Mouse (Mus musculus) left cerebral cortex, postnatal 36 days (tissue): ENCODE data around the gene Iba57. TPM values are rescaled to one million over a fixed set of nuclear protein-coding genes. Genes with fewer than 3 reads are reported as not detected.

Source experiments
- DNase-seq, 2 experiments: peaks; one replicate each; pipeline ENCODE4 v3.0.0; 2021 to 2022; ENCODE audit warnings: low spot score in 2 of 2, mixed read lengths in 1 of 2
- intact Hi-C: fragments of 180-260 bp; cut with DNase I; formaldehyde crosslinking; loops from one replicate; pipeline ENCODE4 v1.15.1; 2025
- total RNA-seq, 2 experiments: library from RNA; stranded (reverse); gene quantifications; 2 replicates each; pipeline ENCODE4 v1.2.3; 2021

Iba57 gene
- total RNA-seq, 2 experiments from 2014 or later, result 6.8 to 7.8 TPM

- peak in 1 of 2 experiments; percentile 9 for DNase-seq
- intact Hi-C loops, result no loop called here
These were observed 27.6 kb downstream of the Iba57 start, which contains the start of gene Obscn for GRCm38 (mm10) chr11:59135904-59136452. TSS of gene Obscn (minus strand) at chr11:59136402.

- intact Hi-C loops, result no loop called here
- no peak for DNase-seq
These were observed 28.3 kb downstream of the Iba57 start for GRCm38 (mm10) chr11:59135051-59135820.

GRCm38 (mm10) chr11:59134373-59134997 lies 29.1 kb downstream of the Iba57 start:
- intact Hi-C loops, result no loop called here
- no peak for DNase-seq

GRCm38 (mm10) chr11:59132065-59132464 lies 31.5 kb downstream of the Iba57 start:
- intact Hi-C loops, result no loop called here
- no peak for DNase-seq

- intact Hi-C loops, result no loop called here
- DNase-seq, result no peak
These were observed 32.1 kb downstream of the Iba57 start for GRCm38 (mm10) chr11:59131348-59131919.

- no peak for DNase-seq
- intact Hi-C loops, result no loop called here
These were observed 32.8 kb downstream of the Iba57 start for GRCm38 (mm10) chr11:59130782-59131181.

- intact Hi-C loops, result no loop called here
- no peak for DNase-seq
These were observed 57.6 kb downstream of the Iba57 start for GRCm38 (mm10) chr11:59105945-59106344.

Other genes starting within 250 kb of the Iba57 start
- not detected for gene Btnl10, start 245.8 kb downstream of the Iba57 start, total RNA-seq
- 100 to 1,000 TPM; 450 to 542 TPM for gene Rnf187, start 224.8 kb downstream of the Iba57 start, total RNA-seq
- 100 to 1,000 TPM; 103 to 124 TPM for gene Hist3h2ba, start 214.8 kb downstream of the Iba57 start, total RNA-seq
- 10 to 100 TPM; 60.9 to 64.1 TPM for gene Hist3h2a, start 209.1 kb downstream of the Iba57 start, total RNA-seq
- 1 to 10 TPM; 4.8 to 5.7 TPM for gene Trim17, start 209.1 kb downstream of the Iba57 start, total RNA-seq
- gene Trim11, start 185.6 kb downstream of the Iba57 start, total RNA-seq, result 10 to 100 TPM; 21.0 to 24.9 TPM
- gene Obscn, start 27.3 kb downstream of the Iba57 start, total RNA-seq, result 1 to 10 TPM; 2.4 to 2.7 TPM
- gene Gjc2, start 19.5 kb upstream of the Iba57 start, total RNA-seq, result 10 to 100 TPM; 10.1 to 17.5 TPM
- 100 to 1,000 TPM; 128 to 152 TPM for gene Guk1, start 28.5 kb upstream of the Iba57 start, total RNA-seq
- gene Mrpl55, start 38.7 kb upstream of the Iba57 start, total RNA-seq, result 10 to 100 TPM; 33.5 to 39.2 TPM
- gene 2310033P09Rik, start 44.6 kb upstream of the Iba57 start, total RNA-seq, result 10 to 100 TPM; 19.2 to 20.2 TPM
- gene Arf1, start 64.5 kb upstream of the Iba57 start, total RNA-seq, result 100 to 1,000 TPM; 415 to 451 TPM
- gene Wnt3a, start 127.0 kb upstream of the Iba57 start, total RNA-seq, result not detected
- gene Wnt9a, start 143.2 kb upstream of the Iba57 start, total RNA-seq, result 10 to 100 TPM; 14.6 to 24.0 TPM
- not detected for gene Prss38, start 211.9 kb upstream of the Iba57 start, total RNA-seq